ENCODE assay signal across 20 mouse cellular contexts in the genomic region with DNA sequence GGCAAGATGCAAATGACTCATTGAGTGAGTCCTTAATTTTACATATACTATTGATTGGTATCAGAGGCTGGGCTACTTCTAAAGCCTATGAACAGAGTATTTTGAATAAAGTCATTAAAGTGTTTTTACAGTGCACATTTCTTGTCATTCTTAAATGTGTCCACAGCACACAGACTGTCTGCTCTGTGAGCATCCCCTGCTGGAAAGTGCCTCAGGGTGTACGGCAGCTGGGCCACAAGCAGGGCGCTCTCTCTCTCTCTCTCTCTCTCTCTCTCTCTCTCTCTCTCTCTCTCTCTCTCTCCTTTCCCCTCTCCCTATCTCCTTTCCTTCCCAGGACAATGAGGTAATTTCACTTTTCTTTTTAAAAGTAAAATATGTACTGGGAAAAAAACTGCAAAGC.
"Had no signal": no experiment of that assay in that cellular context is flagged by ENCODE, and none has a peak within 500 bp of the region (broad histone marks: within the 10 kb centered on the region; RNA-seq: fewer than 3 reads in every experiment).

No protein-coding gene starts in this region.

- H3K27ac ChIP-seq: liver, embryonic 13.5 days; liver, embryonic 15.5 days; lung, embryonic 15.5 days; macrophage; midbrain, embryonic 13.5 days; midbrain, embryonic 15.5 days; stomach, embryonic 15.5 days; stomach, postnatal 0 days had no signal

- H3K36me3 ChIP-seq: liver, embryonic 13.5 days; liver, embryonic 15.5 days; lung, embryonic 15.5 days; midbrain, embryonic 13.5 days; midbrain, embryonic 15.5 days; stomach, embryonic 15.5 days had no signal

- H3K4me1 ChIP-seq: liver, embryonic 13.5 days; liver, embryonic 15.5 days; lung, embryonic 15.5 days; megakaryocyte, embryonic 14.5 days; midbrain, embryonic 13.5 days; midbrain, embryonic 15.5 days; stomach, embryonic 15.5 days had no signal

- H3K9ac ChIP-seq: liver, embryonic 13.5 days; liver, embryonic 15.5 days; liver, postnatal 0 days; lung, embryonic 15.5 days; midbrain, embryonic 13.5 days; midbrain, embryonic 15.5 days; stomach, embryonic 15.5 days had no signal

- H3K4me3 ChIP-seq: liver, embryonic 13.5 days; liver, embryonic 15.5 days; lung, embryonic 15.5 days; megakaryocyte, embryonic 14.5 days; midbrain, embryonic 13.5 days; midbrain, embryonic 15.5 days; stomach, embryonic 15.5 days had no signal

- DNase-seq: liver, embryonic 13.5 days; liver, postnatal 0 days; lung, adult 2 months; lung, postnatal 14 days; lung, postnatal 36 days; right cerebral cortex, postnatal 14 days; thymus, adult 2 months; thymus, postnatal 25 days; thymus, postnatal 4 days had no signal

- H3K4me2 ChIP-seq: liver, embryonic 11.5 days; liver, embryonic 13.5 days; liver, embryonic 15.5 days; lung, embryonic 15.5 days; midbrain, embryonic 11.5 days; midbrain, embryonic 13.5 days; midbrain, embryonic 15.5 days; stomach, embryonic 15.5 days had no signal

- H3K27me3 ChIP-seq: liver, embryonic 13.5 days; liver, embryonic 15.5 days; lung, embryonic 15.5 days; megakaryocyte, embryonic 14.5 days; midbrain, embryonic 13.5 days; midbrain, embryonic 15.5 days; stomach, embryonic 15.5 days had no signal

- ATAC-seq: liver, postnatal 0 days; lung, postnatal 0 days; midbrain, embryonic 13.5 days; midbrain, embryonic 15.5 days had no signal

- H3K9me3 ChIP-seq: liver, embryonic 13.5 days; liver, embryonic 15.5 days; lung, embryonic 15.5 days; megakaryocyte, embryonic 14.5 days; midbrain, embryonic 13.5 days; midbrain, embryonic 15.5 days; stomach, embryonic 15.5 days had no signal
